Mouse (Mus musculus): ENCODE results near the gene Asb17. TPM values are rescaled to one million over a fixed set of nuclear protein-coding genes. Genes with fewer than 3 reads are reported as not detected.
A peak's percentile ranks its signal among the peaks of the same experiment; 100 is the strongest.
"Not testable (repeated sequence)": the region's sequence is repeated elsewhere in the genome, so short reads cannot be mapped to it uniquely, and the experiment has no call there.

Gene Asb17
- total RNA-seq (2022) = not detected

DNA sequence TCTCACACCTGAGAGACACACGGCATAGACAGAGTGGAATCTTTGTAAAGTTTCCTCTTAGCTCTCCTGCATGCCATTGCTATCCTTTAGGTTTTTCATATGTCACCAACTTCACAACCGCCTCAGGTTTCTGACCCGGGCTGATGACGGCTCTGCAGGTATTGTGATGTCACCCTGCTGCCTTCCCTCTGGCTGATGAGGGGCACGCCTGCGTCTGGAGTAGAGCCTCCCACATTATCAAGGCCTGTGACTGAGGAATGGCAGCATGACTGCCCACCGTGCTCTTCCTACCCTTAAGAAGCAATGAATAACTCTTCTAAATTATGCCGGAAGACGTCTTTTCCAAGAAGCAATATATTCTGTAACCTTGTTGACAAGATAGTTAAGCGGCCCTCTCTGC lies at the start of gene Asb17:
Gene Asb17, plus strand, starts transcription at position 180 of the 400 bp plus-strand sequence.
- DNase-seq (ENCODE audit: low spot score in 2 of 2) = no peak

DNA sequence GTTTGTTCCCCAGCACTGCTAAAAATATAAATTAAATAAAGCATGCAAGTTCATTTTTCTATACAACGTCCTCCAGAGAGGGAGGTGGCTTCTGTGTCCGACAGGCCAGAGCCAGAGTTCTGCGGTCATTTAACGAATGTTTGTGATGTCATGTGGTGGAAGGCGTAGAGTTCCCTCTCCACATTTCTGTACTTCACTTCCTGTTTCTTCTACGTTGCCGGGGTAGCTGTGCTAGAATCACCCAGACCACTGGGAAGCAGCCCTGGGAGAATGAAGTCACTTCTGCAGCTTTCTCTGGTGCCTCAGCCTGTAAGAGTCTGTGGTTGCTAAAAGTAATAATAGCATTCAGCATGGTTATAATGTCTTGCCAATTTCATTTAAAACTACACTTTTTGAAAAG lies 46.4 kb upstream of the Asb17 start:
- no peak for DNase-seq (ENCODE audit: low spot score in 2 of 2)

DNA sequence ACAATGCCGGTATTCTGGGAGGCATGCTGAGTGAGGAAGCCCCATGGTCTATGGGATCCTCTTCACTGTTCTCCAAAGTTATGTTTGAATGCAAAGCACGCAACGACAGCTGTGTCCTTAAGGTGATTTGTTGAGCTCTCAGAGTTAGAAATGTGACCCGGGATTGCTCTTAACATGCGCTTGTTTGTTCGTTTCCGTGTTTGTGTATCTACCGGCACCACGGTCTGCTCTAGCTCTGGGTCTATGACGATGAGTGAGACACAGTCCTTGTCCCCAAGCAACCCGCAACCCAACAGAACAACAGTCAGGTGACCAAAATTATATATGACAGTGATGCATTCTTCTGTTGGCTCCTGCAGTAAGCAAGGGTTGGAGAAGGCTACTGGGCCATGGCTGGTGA lies 44.4 kb upstream of the Asb17 start:
- DNase-seq (ENCODE audit: low spot score in 2 of 2) = no peak

DNA sequence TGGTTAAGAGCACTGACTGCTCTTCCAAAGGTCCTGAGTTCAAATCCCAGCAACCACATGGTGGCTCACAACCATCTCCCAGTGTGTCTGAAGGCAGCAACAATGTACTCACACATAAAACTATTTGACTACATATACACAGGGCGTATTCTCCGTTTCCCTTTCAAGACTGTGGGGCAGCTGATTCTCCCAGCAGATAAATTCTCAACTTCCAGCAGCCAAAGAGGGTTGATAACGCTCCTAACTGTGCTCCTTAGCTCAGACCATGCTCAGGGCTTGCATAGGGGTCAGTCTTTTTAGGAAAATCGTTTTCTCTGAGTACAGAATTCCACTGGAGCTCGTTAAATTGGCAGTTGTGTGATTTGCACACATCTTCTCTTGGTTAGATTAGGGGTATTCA lies 43.3 kb upstream of the Asb17 start:
- no peak for DNase-seq (ENCODE audit: low spot score in 2 of 2)

DNA sequence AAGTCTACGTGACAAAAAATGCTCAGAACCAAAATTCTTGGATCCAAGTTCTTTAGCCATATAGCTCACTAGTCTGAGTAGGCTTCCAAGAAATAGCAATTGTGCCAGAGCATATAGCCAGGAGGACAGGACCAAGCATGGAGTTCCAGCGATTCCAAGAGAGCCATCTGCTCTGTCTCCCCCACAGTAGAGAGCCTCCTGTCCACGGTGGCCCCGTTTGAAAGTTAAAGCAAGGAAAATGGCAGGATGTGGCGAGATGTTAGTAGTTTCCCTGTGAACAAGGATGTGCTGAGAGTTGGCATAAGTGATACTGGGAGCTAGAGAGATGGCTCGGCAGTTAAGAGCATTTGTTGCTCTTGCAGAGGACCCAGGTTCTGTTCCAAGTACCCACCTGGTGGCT lies 42.5 kb upstream of the Asb17 start:
- no peak for DNase-seq (ENCODE audit: low spot score in 2 of 2)

DNA sequence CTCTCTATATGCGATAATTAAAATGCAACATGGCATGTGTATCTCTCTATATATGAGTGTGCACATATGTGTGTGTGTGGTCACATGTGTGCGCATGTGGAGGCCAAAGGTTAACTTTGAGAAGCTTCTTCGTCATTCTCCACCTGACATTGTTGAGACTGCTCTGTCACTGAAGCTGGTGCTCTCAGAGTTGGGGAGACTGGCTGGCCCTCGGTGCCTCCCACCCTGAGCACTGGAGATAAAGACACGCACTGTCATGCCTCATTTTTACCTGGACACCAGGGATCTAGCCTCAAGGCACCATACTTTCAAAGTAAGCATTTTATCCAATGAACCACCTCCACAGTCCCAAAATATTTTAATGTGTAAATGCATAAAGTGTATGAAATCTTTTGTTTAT lies 41.4 kb upstream of the Asb17 start:
- no peak for DNase-seq (ENCODE audit: low spot score in 2 of 2)

DNA sequence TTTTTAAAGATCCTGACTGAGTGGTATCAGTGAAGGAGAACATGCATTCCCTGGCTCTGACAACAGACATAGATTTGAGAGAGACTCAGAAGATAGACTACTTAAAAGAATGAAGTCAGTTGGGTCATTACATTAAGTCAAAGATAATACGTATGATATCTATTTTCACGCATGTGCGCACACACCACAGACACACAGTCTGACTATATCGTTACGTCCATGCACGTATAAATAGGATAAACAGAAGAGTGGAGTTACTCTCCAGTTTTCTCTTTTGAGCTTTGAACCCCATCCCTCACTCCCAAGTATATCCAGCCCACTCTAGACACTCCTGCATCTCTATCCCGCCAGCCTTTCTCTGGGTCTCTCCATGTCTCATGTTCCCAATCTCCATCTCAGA lies 40.0 kb upstream of the Asb17 start:
- DNase-seq (ENCODE audit: low spot score in 2 of 2) = no peak

DNA sequence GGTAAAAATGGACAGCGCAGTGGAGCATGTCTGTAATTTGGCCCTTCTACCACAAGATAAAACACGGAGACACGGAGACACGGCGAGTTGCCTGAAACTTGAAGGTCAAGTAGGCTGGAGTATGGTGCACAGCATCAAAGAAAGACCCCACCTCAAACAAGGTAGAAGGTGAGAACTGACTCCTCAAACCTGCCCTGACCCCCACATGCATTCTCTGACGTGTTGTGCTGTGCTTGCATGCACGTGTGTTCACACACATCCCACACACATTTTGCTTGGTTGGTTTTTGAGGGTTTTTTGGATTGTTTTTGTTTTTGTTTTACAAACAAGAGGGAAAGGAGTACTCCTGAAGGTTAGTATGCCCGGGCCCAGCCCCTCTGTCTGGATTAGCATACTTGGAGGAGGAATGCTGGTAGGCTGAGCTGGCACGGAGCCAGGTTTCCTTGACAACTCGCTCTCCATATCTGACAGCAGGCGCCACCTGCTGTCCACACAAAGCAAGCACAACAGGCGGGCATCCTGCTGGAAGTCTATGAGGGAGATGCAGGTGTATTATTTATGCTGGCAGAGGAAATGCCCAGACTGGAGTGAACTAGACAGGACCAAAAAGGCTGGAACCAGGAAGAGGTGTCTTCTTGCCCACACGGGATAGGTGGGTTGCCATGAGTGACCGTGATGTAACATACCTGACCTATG lies 37.8 kb upstream of the Asb17 start:
- peak; percentile 80 to 92 for DNase-seq (ENCODE audit: low spot score in 2 of 2)

DNA sequence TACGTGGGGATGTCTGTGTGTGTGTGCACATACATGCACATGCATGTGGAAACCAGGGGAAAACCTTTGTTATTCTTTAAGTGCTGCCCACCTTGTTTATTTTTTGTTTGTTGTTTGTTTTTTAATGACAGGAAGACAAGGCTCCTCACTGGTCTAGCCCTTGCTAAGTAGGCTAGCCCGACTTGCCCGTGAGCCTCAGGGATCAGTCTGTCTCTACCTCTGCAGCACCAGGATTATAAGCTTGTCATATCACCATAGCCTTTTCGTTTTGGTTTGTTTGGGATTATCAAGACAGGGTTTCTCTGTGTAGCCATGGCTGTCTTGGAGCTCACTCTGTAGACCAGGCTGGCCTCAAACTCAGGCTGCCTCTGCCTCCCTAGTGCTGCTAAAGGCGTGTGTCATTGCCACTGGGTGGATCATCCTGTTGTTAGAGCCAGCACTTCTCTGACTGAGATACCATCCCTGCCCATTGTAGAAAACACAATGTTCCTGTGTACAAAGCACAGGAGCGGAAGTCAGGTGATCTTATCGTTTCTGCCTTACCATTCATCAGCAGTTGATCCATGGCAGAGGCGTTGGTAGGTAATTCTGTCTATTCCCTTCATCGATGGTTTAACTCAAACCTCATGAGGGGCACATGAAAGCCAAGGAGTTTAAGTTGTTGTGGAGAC lies 37.1 kb upstream of the Asb17 start:
- DNase-seq (ENCODE audit: low spot score in 2 of 2) = no peak

DNA sequence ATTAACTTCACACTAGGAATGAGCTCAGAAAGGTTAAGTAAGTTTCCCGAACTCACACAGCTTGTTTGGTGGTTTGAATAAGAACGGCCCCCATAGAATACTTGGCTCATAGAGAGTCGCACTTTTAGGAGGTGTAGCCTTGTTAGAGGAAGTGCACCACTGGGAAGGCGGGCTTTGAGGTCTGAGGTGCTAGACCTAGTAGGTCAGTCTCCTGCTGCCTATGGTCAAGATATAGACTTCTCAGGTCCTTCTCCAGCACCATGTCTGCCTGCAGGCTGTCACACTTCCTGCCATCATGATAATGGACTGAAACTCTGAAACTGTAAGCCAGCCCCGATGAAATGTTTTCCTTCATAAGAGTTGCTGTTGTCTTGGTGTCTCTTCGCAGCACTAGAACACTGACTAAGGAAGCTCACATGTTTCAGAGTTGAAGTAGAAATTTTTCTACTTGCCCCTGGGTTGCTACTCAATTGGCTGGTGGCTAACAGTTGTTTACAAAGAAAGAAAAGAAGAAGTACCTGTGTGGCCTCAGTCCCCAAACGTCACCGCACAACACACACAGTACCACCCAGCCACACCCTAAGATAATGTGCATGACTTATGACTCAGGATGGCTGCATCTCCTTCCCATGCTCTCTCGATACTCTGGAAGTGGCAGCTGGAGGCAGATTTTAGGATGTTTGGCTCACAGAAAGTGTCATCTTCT lies 36.4 kb upstream of the Asb17 start:
- DNase-seq (ENCODE audit: low spot score in 2 of 2) = no peak

DNA sequence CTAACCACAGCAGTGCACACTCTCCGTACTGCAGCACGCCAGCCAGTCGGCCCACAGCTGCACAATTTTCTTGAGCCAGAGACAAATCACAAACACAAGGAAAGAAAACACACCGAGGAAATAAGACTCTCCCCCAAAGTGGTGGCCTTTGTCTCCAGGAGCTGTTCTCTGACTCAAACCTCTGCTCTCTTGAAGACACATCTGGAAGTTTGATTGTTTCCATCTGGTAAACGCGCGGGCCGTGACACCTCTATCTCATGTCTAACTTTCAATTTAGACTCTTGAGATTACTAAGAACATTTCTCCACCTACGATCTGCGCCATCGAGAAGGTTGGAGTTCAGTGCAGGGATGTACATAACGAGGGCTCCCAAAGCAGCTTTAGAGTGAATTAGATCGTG lies 35.6 kb upstream of the Asb17 start:
- DNase-seq (ENCODE audit: low spot score in 2 of 2) = no peak

DNA sequence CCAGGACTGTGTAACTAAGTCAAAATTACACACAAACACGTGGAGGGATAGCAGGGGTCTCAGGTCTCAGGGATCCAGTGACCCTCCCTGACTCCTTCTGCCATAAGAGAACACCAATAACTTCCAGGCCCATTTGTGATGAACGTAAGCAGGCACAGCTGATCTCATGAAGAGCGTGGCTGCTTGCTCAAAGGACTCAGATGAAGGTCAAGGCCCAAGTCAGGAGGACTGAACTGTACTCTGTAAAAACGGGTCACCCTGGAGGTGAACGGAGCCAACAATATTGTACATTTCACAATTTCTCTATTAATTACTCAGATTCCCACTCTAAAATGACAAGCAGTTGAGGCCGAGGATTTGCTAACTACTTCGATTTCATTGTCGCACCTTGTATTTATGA lies 30.0 kb upstream of the Asb17 start:
- DNase-seq (ENCODE audit: low spot score in 2 of 2) = no peak

DNA sequence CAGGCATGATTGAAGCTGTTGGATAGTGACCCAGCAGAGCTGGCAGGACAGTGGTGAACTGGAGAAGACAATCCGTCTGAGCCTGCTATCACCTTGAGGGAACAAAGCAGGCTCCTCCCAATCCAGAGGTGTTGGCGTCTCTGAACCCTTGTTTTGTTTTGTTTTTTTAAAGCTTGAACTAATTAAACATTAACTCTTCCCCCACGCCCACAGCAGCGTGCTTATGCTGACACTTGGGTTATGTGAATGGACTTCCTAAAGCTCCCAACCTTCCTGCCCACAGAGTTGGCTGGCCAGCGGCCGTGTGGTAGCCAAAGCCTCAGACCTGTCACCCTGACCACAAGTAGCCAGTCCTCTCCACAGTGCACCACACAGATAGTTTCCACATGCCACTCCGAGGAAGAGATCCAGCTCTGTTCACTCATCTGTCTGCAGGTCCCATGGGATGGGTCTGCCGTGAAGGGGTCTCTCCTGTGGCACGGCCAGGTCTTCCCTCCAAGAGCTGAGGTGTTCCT lies 26.6 kb upstream of the Asb17 start:
- DNase-seq (ENCODE audit: low spot score in 2 of 2) = no peak

DNA sequence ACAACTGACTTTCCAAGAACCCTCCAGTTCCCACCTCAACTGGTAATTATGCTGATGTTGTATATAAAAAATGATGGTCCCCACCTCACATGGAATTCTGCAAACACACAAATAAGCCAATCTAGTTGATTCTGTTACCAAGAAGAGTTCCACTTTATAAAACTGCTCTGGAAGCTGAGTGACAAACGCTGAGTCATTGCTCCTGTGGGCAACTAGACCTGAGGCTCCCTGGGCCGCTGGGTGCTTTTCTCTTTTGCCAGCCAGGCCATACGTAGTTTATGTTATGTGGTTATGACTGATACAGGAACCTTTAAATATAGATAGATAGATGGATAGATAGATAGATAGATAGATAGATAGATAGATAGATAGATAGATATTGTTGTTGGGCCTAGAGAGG lies 25.3 kb upstream of the Asb17 start:
- DNase-seq (ENCODE audit: low spot score in 2 of 2) = no peak

DNA sequence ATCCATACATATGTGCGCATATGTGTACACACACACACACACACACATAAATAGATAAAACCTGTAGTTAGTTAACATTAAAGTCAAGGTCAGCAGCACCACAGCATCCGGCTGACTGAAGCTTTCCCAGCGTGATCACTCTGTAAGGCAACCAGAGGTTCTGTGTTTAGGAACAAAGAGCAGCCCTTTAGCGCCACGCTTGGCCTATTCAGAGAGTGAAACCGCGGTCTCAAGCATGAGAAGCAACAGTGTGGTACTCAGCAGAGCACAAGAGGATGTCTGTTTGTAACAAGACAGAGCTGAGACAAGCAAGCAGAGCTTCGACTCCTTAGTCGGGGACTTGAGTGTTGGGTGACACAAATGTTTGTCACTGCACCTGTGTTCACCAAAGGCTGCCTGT lies 24.6 kb upstream of the Asb17 start:
- DNase-seq (ENCODE audit: low spot score in 2 of 2) = no peak

DNA sequence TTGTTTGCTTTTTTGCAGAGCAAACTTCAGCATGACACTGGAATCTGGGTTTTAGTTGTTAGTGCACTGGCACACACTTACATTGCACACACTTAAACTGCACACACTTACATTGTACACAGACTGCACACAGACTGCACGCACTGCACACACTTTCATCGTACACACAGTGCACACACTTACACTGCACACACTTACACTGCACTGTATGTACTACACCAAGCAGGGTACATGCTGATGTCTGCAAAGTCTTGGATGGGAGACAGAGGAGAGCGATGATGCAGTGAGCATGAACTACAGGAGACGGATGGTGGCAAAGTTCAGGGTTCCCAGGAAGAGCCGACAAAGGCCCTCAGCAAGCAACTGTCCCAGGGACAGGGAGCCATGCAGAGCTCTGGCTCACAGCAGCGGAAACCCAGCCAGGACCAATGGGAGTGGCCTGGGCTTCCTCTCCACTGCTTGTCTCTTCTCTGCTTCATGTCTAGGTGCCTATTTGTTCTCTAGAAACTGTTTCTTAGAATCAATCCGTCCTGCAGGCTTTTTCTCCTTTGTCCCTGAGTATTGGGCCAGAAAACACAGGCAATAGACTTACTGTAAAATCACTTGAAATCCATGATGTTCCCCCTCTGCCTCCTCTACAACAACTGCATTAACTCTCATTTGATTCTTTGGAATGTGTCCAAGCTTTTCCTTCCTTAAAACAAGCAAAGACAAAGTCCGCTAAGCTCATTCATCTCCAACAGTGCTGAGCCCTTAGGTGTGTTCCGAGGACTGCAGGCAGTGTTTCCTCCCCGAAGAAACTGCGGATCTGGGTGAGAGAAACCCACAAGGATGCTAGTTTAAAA lies 20.1 kb upstream of the Asb17 start:
- DNase-seq (ENCODE audit: low spot score in 2 of 2) = no peak

DNA sequence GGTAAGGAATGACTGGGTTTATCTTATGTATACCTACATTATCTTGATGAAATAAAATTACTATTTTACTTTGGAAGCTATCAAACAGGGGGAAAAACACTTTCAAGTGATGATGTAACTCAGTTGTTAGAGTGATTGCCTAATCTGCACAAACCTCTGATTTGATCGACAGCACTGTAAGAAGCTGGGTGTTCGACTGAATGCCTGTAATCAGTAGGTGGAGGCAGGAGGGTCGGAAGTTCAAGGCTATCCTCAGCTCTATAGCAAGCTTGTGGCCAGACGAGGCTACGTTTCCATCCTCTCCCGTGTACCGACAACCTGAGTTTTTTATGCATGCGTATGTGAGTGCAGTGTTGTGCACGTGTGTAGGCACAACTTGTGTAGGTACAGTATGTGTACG lies 18.8 kb upstream of the Asb17 start:
- DNase-seq (ENCODE audit: low spot score in 2 of 2) = no peak

DNA sequence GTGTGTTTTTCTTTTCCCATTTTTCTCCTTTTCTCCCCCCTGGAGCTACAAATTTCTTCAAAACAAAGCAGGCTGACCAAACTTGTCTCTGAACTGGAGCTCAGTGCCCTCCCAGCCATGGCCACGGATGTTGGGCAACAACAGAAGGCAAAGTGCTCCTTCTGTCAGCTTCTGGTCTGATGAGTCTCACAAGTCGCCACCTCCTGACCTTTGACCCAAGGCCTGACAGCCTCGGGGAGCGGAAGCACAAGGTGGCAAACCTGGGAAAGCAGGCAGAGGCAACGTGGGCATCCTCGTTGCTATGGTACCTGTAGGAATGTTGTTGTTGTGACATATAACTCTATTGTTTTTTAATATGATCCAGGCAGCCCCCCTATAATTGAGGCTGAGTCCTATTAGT lies 17.4 kb upstream of the Asb17 start:
- DNase-seq (ENCODE audit: low spot score in 2 of 2) = no peak

DNA sequence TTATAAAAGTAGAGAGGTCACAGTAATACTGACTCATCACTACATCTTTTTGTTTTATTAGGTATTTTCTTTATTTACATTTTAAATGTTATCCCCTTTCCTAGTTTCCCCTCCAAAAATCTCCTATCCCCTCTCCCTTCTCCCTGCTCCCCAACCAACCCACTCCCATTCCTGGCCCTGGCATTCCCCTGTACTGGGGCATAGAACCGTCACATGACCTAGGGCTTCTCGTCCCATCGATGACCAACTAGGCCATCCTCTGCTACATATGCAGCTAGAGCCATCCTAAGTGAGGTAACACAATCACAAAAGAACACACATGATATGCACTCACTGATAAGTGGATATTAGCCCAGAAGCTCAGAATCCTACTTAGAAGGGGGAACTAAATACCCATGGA lies 14.2 kb upstream of the Asb17 start:
- DNase-seq (ENCODE audit: low spot score in 2 of 2) = not testable (repeated sequence)

DNA sequence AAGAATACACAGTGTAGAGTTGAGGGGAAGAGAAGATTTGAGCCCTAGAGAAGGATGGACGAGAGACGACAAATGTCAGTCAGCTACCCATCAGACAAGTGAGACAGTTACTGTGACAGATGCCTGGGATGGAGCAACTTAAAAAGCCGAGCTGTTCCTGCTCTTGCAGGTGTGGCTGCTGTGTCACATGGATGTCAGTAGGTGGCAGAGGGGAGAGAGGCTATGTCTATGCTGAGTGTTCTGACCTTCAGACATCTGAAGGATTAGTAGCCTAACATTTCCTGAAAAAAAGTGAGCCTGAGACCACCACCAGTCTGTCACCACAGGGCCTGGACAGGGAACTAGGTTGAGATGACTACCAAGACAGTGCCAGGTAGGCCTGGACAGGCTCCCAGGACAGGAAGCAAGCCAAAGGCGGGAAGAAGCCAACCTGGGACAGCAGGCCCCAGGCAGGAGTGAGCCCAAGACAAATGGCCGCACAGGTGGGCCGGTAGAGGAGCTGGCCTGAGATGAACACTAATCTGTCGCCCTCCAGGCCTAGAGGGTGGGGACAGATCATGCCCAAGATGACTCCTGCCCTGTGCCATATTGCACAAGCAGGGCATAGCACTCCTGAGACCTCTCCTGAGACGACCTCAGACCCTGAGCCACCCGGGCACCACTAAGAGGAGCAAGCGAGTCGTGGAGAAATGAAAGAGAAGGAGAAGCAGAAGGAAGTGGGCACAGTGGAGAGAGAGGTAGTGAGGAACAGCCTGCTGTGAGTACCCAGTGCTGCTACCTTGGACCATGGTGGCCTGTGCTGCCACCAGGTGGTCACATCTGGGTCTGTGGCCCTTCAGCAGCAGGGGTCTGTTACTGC lies 12.8 kb upstream of the Asb17 start:
- no peak for DNase-seq (ENCODE audit: low spot score in 2 of 2)

All from left cerebral cortex, adult 8-10 months (tissue).